In the genomic region with DNA sequence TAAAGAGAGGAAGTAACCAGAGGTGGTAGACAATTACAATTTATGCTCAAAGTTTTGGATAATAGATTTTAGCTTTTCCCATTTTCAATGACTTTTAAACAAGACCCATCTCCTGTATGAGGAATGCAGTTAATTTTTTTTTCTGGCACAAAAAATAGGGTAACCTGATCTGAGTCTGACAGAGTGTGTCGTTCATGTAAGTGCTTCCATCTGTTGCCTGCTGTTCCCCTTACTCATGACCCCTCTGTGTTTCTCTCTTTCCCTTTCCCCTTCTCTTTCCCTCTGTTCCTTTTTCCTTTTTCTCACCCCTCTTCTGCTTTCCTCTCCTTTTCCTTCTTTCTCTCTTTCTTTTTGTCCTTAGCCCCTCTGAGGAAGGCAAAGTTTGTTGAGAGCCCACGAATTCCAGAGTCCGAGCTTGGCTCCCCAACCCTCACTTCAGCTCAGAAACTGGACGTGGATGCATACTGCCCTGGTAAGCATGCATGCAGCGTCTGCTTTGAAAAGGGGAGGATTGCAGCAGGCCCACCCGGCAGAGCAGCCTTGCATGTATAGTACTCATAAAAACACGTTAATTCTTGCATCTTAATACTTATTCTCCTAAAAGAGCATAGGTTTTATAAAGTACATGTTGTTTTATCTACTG, we compare ENCODE assay signal across 12 mouse cellular contexts.
A peak's percentile ranks its signal among the peaks of the same experiment; 100 is the strongest.
DNase-seq lines count a peak whose midpoint lies in the region; ATAC-seq and TF ChIP-seq lines count a peak whose summit lies in the region.
"Had no signal": no experiment of that assay in that cellular context is flagged by ENCODE, and none has a peak within 500 bp of the region (broad histone marks: within the 10 kb centered on the region; RNA-seq: fewer than 3 reads in every experiment).

No protein-coding gene starts in this region.

- no peaks in the 10 kb centered on the region for H3K27me3 ChIP-seq in stomach, embryonic 14.5 days (ENCODE audit: control insufficient read depth, insufficient read depth, low read length)
- no peaks in the 10 kb centered on the region for H3K27me3 ChIP-seq in stomach, postnatal 0 days (ENCODE audit: control insufficient read depth, insufficient read depth, low read length)
- no peaks in the 10 kb centered on the region for H3K27me3 ChIP-seq in forebrain, embryonic 15.5 days
- H3K27me3 ChIP-seq in limb, embryonic 13.5 days, result no peaks in the 10 kb centered on the region
- no peaks in the 10 kb centered on the region for H3K27me3 ChIP-seq in stomach, embryonic 16.5 days (ENCODE audit: control insufficient read depth, insufficient read depth, low read length)
- H3K27me3 ChIP-seq: kidney, embryonic 15.5 days had no signal

- intact Hi-C loops in left cerebral cortex, postnatal 25 days (cut with DNase I), result no loop called here

- H3K27ac ChIP-seq in stomach, embryonic 14.5 days (ENCODE audit: low read length), result peak overlapping the region; percentile 41
- H3K27ac ChIP-seq in stomach, postnatal 0 days (replicated peaks), result no peak overlapping the region
- peak overlapping the region; percentile 43 for H3K27ac ChIP-seq in forebrain, embryonic 15.5 days (replicated peaks)
- H3K27ac ChIP-seq in limb, embryonic 13.5 days, result peak overlapping the region; percentile 55; the same call in 1 of the 2 replicates
- peak overlapping the region; percentile 57; the same call in 1 of the 2 replicates for H3K27ac ChIP-seq in stomach, embryonic 16.5 days (ENCODE audit: low read length)
- H3K27ac ChIP-seq: kidney, embryonic 15.5 days had no signal

- TF ChIP-seq CTCF in stomach, postnatal 0 days (IDR thresholded peaks at IDR 0.05; ENCODE audit: low read depth), result no peak

- H3K9me3 ChIP-seq in stomach, embryonic 14.5 days (ENCODE audit: control insufficient read depth, low read depth, low read length), result no peaks in the 10 kb centered on the region
- H3K9me3 ChIP-seq in stomach, postnatal 0 days (ENCODE audit: control insufficient read depth, low read length), result no peaks in the 10 kb centered on the region
- no peaks in the 10 kb centered on the region for H3K9me3 ChIP-seq in forebrain, embryonic 15.5 days
- H3K9me3 ChIP-seq in limb, embryonic 13.5 days, result no peaks in the 10 kb centered on the region
- no peaks in the 10 kb centered on the region for H3K9me3 ChIP-seq in stomach, embryonic 16.5 days (replicated peaks; ENCODE audit: control insufficient read depth, low read length)
- H3K9me3 ChIP-seq: kidney, embryonic 15.5 days had no signal

- WGBS in stomach, embryonic 14.5 days, result 28% methylated on average over 7 of the region's 7 CpGs
- WGBS in stomach, postnatal 0 days, result 52% methylated on average over 7 of the region's 7 CpGs
- 23% methylated on average over 7 of the region's 7 CpGs for WGBS in forebrain, embryonic 15.5 days
- 11% methylated on average over 7 of the region's 7 CpGs for whole genome bisulfite sequencing in limb, embryonic 13.5 days
- WGBS in stomach, embryonic 16.5 days, result 44% methylated on average over 7 of the region's 7 CpGs

- H3K9ac ChIP-seq in stomach, embryonic 14.5 days (replicated peaks; ENCODE audit: low read depth, low read length), result no peak overlapping the region
- no peak overlapping the region for H3K9ac ChIP-seq in stomach, postnatal 0 days (ENCODE audit: low read length)
- no peak overlapping the region for H3K9ac ChIP-seq in forebrain, embryonic 15.5 days (replicated peaks)
- no peak overlapping the region; the same call in 1 of the 2 replicates for H3K9ac ChIP-seq in limb, embryonic 13.5 days
- H3K9ac ChIP-seq in stomach, embryonic 16.5 days (ENCODE audit: low read length), result peak overlapping the region; percentile 26; the same call in 1 of the 2 replicates
- H3K9ac ChIP-seq: kidney, embryonic 15.5 days had no signal

- H3K36me3 ChIP-seq in stomach, embryonic 14.5 days (ENCODE audit: control insufficient read depth, insufficient read depth, low read length), result no peaks in the 10 kb centered on the region
- H3K36me3 ChIP-seq in stomach, postnatal 0 days (ENCODE audit: control insufficient read depth, insufficient read depth, low read length), result no peaks in the 10 kb centered on the region
- H3K36me3 ChIP-seq in forebrain, embryonic 15.5 days, result no peaks in the 10 kb centered on the region
- no peaks in the 10 kb centered on the region for H3K36me3 ChIP-seq in limb, embryonic 13.5 days
- H3K36me3 ChIP-seq in stomach, embryonic 16.5 days (ENCODE audit: control insufficient read depth, insufficient read depth, low read length), result no peaks in the 10 kb centered on the region
- H3K36me3 ChIP-seq: kidney, embryonic 15.5 days had no signal

- H3K4me1 ChIP-seq in stomach, embryonic 14.5 days (ENCODE audit: control insufficient read depth, insufficient read depth, low read length), result peaks cover 8% of the 10 kb centered on the region; the same call in 1 of the 2 replicates
- H3K4me1 ChIP-seq in stomach, postnatal 0 days (replicated peaks; ENCODE audit: control insufficient read depth, insufficient read depth), result no peaks in the 10 kb centered on the region
- peaks cover 17% of the 10 kb centered on the region for H3K4me1 ChIP-seq in forebrain, embryonic 15.5 days
- peaks cover 10% of the 10 kb centered on the region for H3K4me1 ChIP-seq in limb, embryonic 13.5 days
- H3K4me1 ChIP-seq in stomach, embryonic 16.5 days (ENCODE audit: control insufficient read depth, insufficient read depth, low read length), result peaks cover 3% of the 10 kb centered on the region; the same call in 1 of the 2 replicates
- H3K4me1 ChIP-seq: kidney, embryonic 15.5 days had no signal

- ATAC-seq in stomach, embryonic 14.5 days (ENCODE audit: insufficient number of reproducible peaks, insufficient read depth, low FRiP score, low read depth), result no peak
- no peak for ATAC-seq in stomach, postnatal 0 days (ENCODE audit: low FRiP score, low TSS enrichment)
- no peak for ATAC-seq in forebrain, embryonic 15.5 days (replicated peaks)
- ATAC-seq in limb, embryonic 13.5 days (ENCODE audit: low FRiP score, low read depth), result peak; percentile 71; the same call in 1 of the 2 replicates
- ATAC-seq in stomach, embryonic 16.5 days (ENCODE audit: insufficient read depth, low FRiP score), result no peak

- H3K4me3 ChIP-seq in stomach, embryonic 14.5 days (ENCODE audit: low read depth, low read length), result no peak overlapping the region
- no peak overlapping the region for H3K4me3 ChIP-seq in stomach, postnatal 0 days (ENCODE audit: low read depth, low read length)
- H3K4me3 ChIP-seq in forebrain, embryonic 15.5 days, result no peak overlapping the region
- peak overlapping the region; percentile 8 for H3K4me3 ChIP-seq in limb, embryonic 13.5 days
- H3K4me3 ChIP-seq in stomach, embryonic 16.5 days (replicated peaks; ENCODE audit: low read length), result no peak overlapping the region
- H3K4me3 ChIP-seq: kidney, embryonic 15.5 days had no signal

- TF ChIP-seq EP300 in stomach, postnatal 0 days (optimal IDR thresholded peaks at IDR 0.05), result no peak

- no peak for DNase-seq in stomach, postnatal 0 days (ENCODE audit: low spot score)
- no peak for DNase-seq in heart, adult 18-20 months
- DNase-seq in left cerebral cortex, postnatal 25 days (ENCODE audit: low spot score in 2 of 2), result no peak
- no peak for DNase-seq in layer of hippocampus, postnatal 14 days (ENCODE audit: low spot score in 2 of 2)
- DNase-seq: liver; lung, postnatal 4 days; spleen, adult 18-20 months had no signal

- H3K4me2 ChIP-seq in stomach, embryonic 14.5 days (replicated peaks; ENCODE audit: low read depth, low read length), result 0 out of 2 replicates have a peak overlapping the region, but pooled peaks have one; percentile 1
- H3K4me2 ChIP-seq in stomach, postnatal 0 days (replicated peaks; ENCODE audit: low read depth), result no peak overlapping the region
- H3K4me2 ChIP-seq in forebrain, embryonic 15.5 days (replicated peaks), result no peak overlapping the region
- H3K4me2 ChIP-seq in limb, embryonic 13.5 days (replicated peaks), result peak overlapping the region; percentile 47
- H3K4me2 ChIP-seq in stomach, embryonic 16.5 days (ENCODE audit: low read depth, low read length), result peak overlapping the region; percentile 21; the same call in 1 of the 2 replicates
- H3K4me2 ChIP-seq: kidney, embryonic 15.5 days had no signal

Comparison
In these comparisons a context has a peak if more than half of its experiments do, and no peak if none do; other contexts are left out.
1. H3K4me2 ChIP-seq: peak in stomach, embryonic 14.5 days (single experiment), limb, embryonic 13.5 days (single experiment) and stomach, embryonic 16.5 days (single experiment); none in stomach, postnatal 0 days (single experiment) and forebrain, embryonic 15.5 days (single experiment).